ENCODE assay signal across 15 mouse cellular contexts in genomic region chr9:71756916-71757315, GRCm38 (mm10). TPM values are rescaled to one million over a fixed set of nuclear protein-coding genes. Genes with fewer than 3 reads are reported as not detected.
DNase-seq lines count a peak whose midpoint lies in the region; ATAC-seq and TF ChIP-seq lines count a peak whose summit lies in the region.
"Had no signal": no experiment of that assay in that cellular context is flagged by ENCODE, and none has a peak within 500 bp of the region (broad histone marks: within the 10 kb centered on the region; RNA-seq: fewer than 3 reads in every experiment).

No protein-coding gene starts in this region.

- no peak overlapping the region for H3K9ac ChIP-seq in kidney, embryonic 16.5 days (replicated peaks; ENCODE audit: low read length)
- H3K9ac ChIP-seq in forebrain, embryonic 14.5 days (ENCODE audit: low read length): no peak overlapping the region
- H3K9ac ChIP-seq: hindbrain, embryonic 13.5 days; liver, embryonic 13.5 days had no signal

- H3K27ac ChIP-seq in kidney, adult 2 months (ENCODE audit: insufficient read depth, low read depth, low read length): peak overlapping the region; percentile 0; the same call in 1 of the 2 replicates
- no peak overlapping the region for H3K27ac ChIP-seq in kidney, embryonic 16.5 days (ENCODE audit: low read length)
- peak overlapping the region; percentile 78 for H3K27ac ChIP-seq in macrophage
- H3K27ac ChIP-seq in forebrain, embryonic 14.5 days (ENCODE audit: low read depth, low read length): no peak overlapping the region
- no peak overlapping the region for H3K27ac ChIP-seq in left cerebral cortex, adult 2 months
- H3K27ac ChIP-seq: heart, adult 2 months; hindbrain, embryonic 13.5 days; liver, embryonic 13.5 days had no signal

- TF ChIP-seq CTCF in kidney, adult 2 months (conservative IDR thresholded peaks at IDR 0.05; ENCODE audit: insufficient read depth, insufficient read length, low read depth, low read length): no peak
- no peak for TF ChIP-seq CTCF in left cerebral cortex, adult 2 months (IDR thresholded peaks at IDR 0.05)

- H3K4me1 ChIP-seq in kidney, adult 2 months (ENCODE audit: control insufficient read depth, insufficient read depth, low read length): peaks cover 41% of the 10 kb centered on the region
- peaks cover 56% of the 10 kb centered on the region for H3K4me1 ChIP-seq in kidney, embryonic 16.5 days (ENCODE audit: insufficient read depth, low read length)
- peaks cover 17% of the 10 kb centered on the region; the same call in 1 of the 2 replicates for H3K4me1 ChIP-seq in forebrain, embryonic 14.5 days (ENCODE audit: control insufficient read depth, insufficient read depth, low read length)
- H3K4me1 ChIP-seq: megakaryocyte, embryonic 14.5 days had no signal

- H3K27me3 ChIP-seq in kidney, adult 2 months (replicated peaks; ENCODE audit: control insufficient read depth, insufficient read depth, low read length): no peaks in the 10 kb centered on the region
- H3K27me3 ChIP-seq in kidney, embryonic 16.5 days (ENCODE audit: insufficient read depth, low read length): no peaks in the 10 kb centered on the region
- H3K27me3 ChIP-seq in forebrain, embryonic 14.5 days (replicated peaks; ENCODE audit: control insufficient read depth, insufficient read depth, low read length): no peaks in the 10 kb centered on the region; the same call in 1 of the 2 replicates
- H3K27me3 ChIP-seq: liver, embryonic 13.5 days had no signal

- H3K79me2 ChIP-seq in macrophage (ENCODE audit: inconsistent target): no peaks in the 10 kb centered on the region

- H3K9me3 ChIP-seq in kidney, embryonic 16.5 days (ENCODE audit: low read length): peaks cover 4% of the 10 kb centered on the region; the same call in 1 of the 2 replicates
- no peaks in the 10 kb centered on the region for H3K9me3 ChIP-seq in forebrain, embryonic 14.5 days (replicated peaks; ENCODE audit: control insufficient read depth, low read length)
- H3K9me3 ChIP-seq: hindbrain, embryonic 13.5 days; liver, embryonic 13.5 days had no signal

- H3K4me3 ChIP-seq in kidney, adult 2 months (ENCODE audit: insufficient read depth, low read depth, low read length): no peak overlapping the region
- no peak overlapping the region for H3K4me3 ChIP-seq in kidney, embryonic 16.5 days (ENCODE audit: low read length)
- no peak overlapping the region for H3K4me3 ChIP-seq in macrophage (ENCODE audit: inconsistent target)
- no peak overlapping the region for H3K4me3 ChIP-seq in forebrain, embryonic 14.5 days (ENCODE audit: low read depth, low read length)
- no peak overlapping the region for H3K4me3 ChIP-seq in left cerebral cortex, adult 2 months
- H3K4me3 ChIP-seq: heart, adult 2 months; hindbrain, embryonic 13.5 days; liver, embryonic 13.5 days; megakaryocyte, embryonic 14.5 days had no signal

- TF ChIP-seq POLR2A in kidney, adult 2 months (IDR thresholded peaks at IDR 0.05; ENCODE audit: low read depth, low read length): no peak

- no peaks in the 10 kb centered on the region for H3K36me3 ChIP-seq in kidney, adult 2 months (ENCODE audit: control insufficient read depth, insufficient read depth, low read length)
- H3K36me3 ChIP-seq in kidney, embryonic 16.5 days (ENCODE audit: insufficient read depth, low read length): no peaks in the 10 kb centered on the region
- H3K36me3 ChIP-seq in macrophage (ENCODE audit: inconsistent target): no peaks in the 10 kb centered on the region
- H3K36me3 ChIP-seq in forebrain, embryonic 14.5 days (ENCODE audit: control insufficient read depth, insufficient read depth, low read length): no peaks in the 10 kb centered on the region
- H3K36me3 ChIP-seq: hindbrain, embryonic 13.5 days; liver, embryonic 13.5 days had no signal

- intact Hi-C loops in left cerebral cortex, adult 2 months (cut with DNase I): no loop called here

- 5% methylated on average over 4 of the region's 4 CpGs for WGBS in kidney, adult 2 months
- WGBS in kidney, embryonic 16.5 days: 25% methylated on average over 4 of the region's 4 CpGs
- 3% methylated on average over 4 of the region's 4 CpGs for WGBS in macrophage (ENCODE audit: missing documents)
- WGBS in forebrain, embryonic 14.5 days: 46% methylated on average over 4 of the region's 4 CpGs

- peak; percentile 68 for DNase-seq in kidney, adult 2 months
- DNase-seq in adrenal gland, postnatal 10 days: peak; percentile 52
- DNase-seq in forebrain, embryonic 14.5 days (ENCODE audit: low spot score): no peak
- DNase-seq in left cerebral cortex, adult 2 months (ENCODE audit: extremely low spot score in 1 of 2, low spot score in 2 of 2): no peak
- DNase-seq: cerebellum, postnatal 36 days; liver, embryonic 13.5 days; right cerebral cortex, postnatal 14 days had no signal

- H3K4me2 ChIP-seq in kidney, embryonic 16.5 days (replicated peaks; ENCODE audit: low read depth, low read length): no peak overlapping the region
- H3K4me2 ChIP-seq in forebrain, embryonic 14.5 days (ENCODE audit: low read length): no peak overlapping the region
- H3K4me2 ChIP-seq: hindbrain, embryonic 13.5 days; liver, embryonic 13.5 days had no signal

- no peak for ATAC-seq in kidney, embryonic 16.5 days (ENCODE audit: low FRiP score, low TSS enrichment)
- peak; percentile 69 for ATAC-seq in granulocyte monocyte progenitor cell, adult 5-6 weeks (replicated peaks; ENCODE audit: poor library complexity, severe bottlenecking)
- ATAC-seq in forebrain, embryonic 14.5 days: no peak
- ATAC-seq: CD4-positive, CD25-positive, alpha-beta regulatory T cell, adult 4 months; forebrain, embryonic 16.5 days had no signal

RNA-seq across cellular contexts. Expression of gene Cgnl1, which starts 14.5 kb away (rescaled TPM):
- polyA plus RNA-seq in kidney, adult 2 months (2012; rRNA removed): 86.3 and 105 TPM in 2 replicates
- polyA plus RNA-seq in kidney, embryonic 16.5 days (2015; fragmentation: Nextera tagmentation; extraction: Ambion mirVana): 30.9 and 33.2 TPM in 2 replicates
- 10 to 100 TPM; 55.5 to 61.5 TPM for total RNA-seq in adrenal gland, postnatal 10 days (2021)
- total RNA-seq in granulocyte monocyte progenitor cell, adult 5-6 weeks (2014; fragmentation: Nextera tagmentation): 0.09 TPM in 1 of 2 replicates, not detected in the other
- 2.4 TPM in 1 of 2 replicates, not detected in the other for total RNA-seq in granulocyte monocyte progenitor cell, adult 5-6 weeks (2017)
- 10 to 100 TPM in 13 of 26 experiments, 1 to 10 TPM in 13; 1.1 to 86.2 (median 10.5) TPM for total RNA-seq in macrophage (2018; cell fraction: chromatin; rRNA removed)
- 1 to 10 TPM in 19 of 26 experiments, under 1 TPM in 7; 0.68 to 8.3 (median 3.7) TPM for total RNA-seq in macrophage (2018; cell fraction: cytosol; rRNA removed)
- 10 to 100 TPM in 9 of 26 experiments, 1 to 10 TPM in 17; 1.3 to 25.6 (median 7.0) TPM for total RNA-seq in macrophage (2018; cell fraction: nucleus; rRNA removed)
- polyA plus RNA-seq in macrophage (2018): 4.6 to 14.4 TPM (median 9.8 TPM) in 3 replicates
- polyA plus RNA-seq in forebrain, embryonic 14.5 days (2014; fragmentation: Nextera tagmentation; extraction: Ambion mirVana): 2.3 and 3.5 TPM in 2 replicates
- total RNA-seq in left cerebral cortex, adult 2 months (2021): 10 to 100 TPM; 11.4 to 11.5 TPM
- polyA plus RNA-seq: CD4-positive, CD25-positive, alpha-beta regulatory T cell, adult 4 months had no signal

Comparison
In these comparisons a context has a peak if more than half of its experiments do, and no peak if none do; other contexts are left out.
1. H3K27ac ChIP-seq: peak in kidney, adult 2 months (single experiment) and macrophage (single experiment); none in kidney, embryonic 16.5 days (single experiment), forebrain, embryonic 14.5 days (single experiment) and left cerebral cortex, adult 2 months (single experiment).
2. DNase-seq: peak in kidney, adult 2 months (single experiment) and adrenal gland, postnatal 10 days (single experiment); none in forebrain, embryonic 14.5 days (single experiment) and left cerebral cortex, adult 2 months (0 of 2).